Mouse (Mus musculus): ENCODE results near the gene Oxsr1.
"Not testable (repeated sequence)": the region's sequence is repeated elsewhere in the genome, so short reads cannot be mapped to it uniquely, and the experiment has no call there.

The Oxsr1 gene

GRCm38 (mm10) chr9:119322289-119323259 is at the start of gene Oxsr1:
Gene Oxsr1 (minus strand): TSS chr9:119322427.
- peak; percentile 99 for DNase-seq (ENCODE audit: extremely low read depth, low read depth)

GRCm38 (mm10) chr9:119371251-119371650 is 49.0 kb upstream of the Oxsr1 start:
- DNase-seq (ENCODE audit: extremely low read depth, low read depth): no peak

- not testable (repeated sequence) for DNase-seq (ENCODE audit: extremely low read depth, low read depth)
These were observed 48.5 kb upstream of the Oxsr1 start for GRCm38 (mm10) chr9:119370770-119371169.

- no peak for DNase-seq (ENCODE audit: extremely low read depth, low read depth)
These were observed 46.1 kb upstream of the Oxsr1 start for GRCm38 (mm10) chr9:119368367-119368766.

- DNase-seq (ENCODE audit: extremely low read depth, low read depth): peak; percentile 56
These were observed 43.1 kb upstream of the Oxsr1 start, which contains the start of gene Slc22a14 for GRCm38 (mm10) chr9:119365284-119365683. Gene Slc22a14 (minus strand): TSS chr9:119365553.

- DNase-seq (ENCODE audit: extremely low read depth, low read depth): no peak
These were observed 41.0 kb upstream of the Oxsr1 start for GRCm38 (mm10) chr9:119363229-119363628.

- DNase-seq (ENCODE audit: extremely low read depth, low read depth): no peak
These were observed 39.2 kb upstream of the Oxsr1 start for GRCm38 (mm10) chr9:119361416-119361815.

- DNase-seq (ENCODE audit: extremely low read depth, low read depth): no peak
These were observed 35.8 kb upstream of the Oxsr1 start for GRCm38 (mm10) chr9:119358058-119358429.

- peak; percentile 66 for DNase-seq (ENCODE audit: extremely low read depth, low read depth)
These were observed 35.3 kb upstream of the Oxsr1 start, which contains the start of gene Xylb for GRCm38 (mm10) chr9:119357331-119358057. Gene Xylb (plus strand): TSS chr9:119357381.

- DNase-seq (ENCODE audit: extremely low read depth, low read depth): no peak
These were observed 33.7 kb upstream of the Oxsr1 start for GRCm38 (mm10) chr9:119355943-119356342.

GRCm38 (mm10) chr9:119353926-119354325 is 31.7 kb upstream of the Oxsr1 start:
- no peak for DNase-seq (ENCODE audit: extremely low read depth, low read depth)

GRCm38 (mm10) chr9:119352060-119352459 is 29.8 kb upstream of the Oxsr1 start:
- no peak for DNase-seq (ENCODE audit: extremely low read depth, low read depth)

- no peak for DNase-seq (ENCODE audit: extremely low read depth, low read depth)
These were observed 28.9 kb upstream of the Oxsr1 start for GRCm38 (mm10) chr9:119350947-119351705.

GRCm38 (mm10) chr9:119350531-119350930 is 28.3 kb upstream of the Oxsr1 start:
- DNase-seq (ENCODE audit: extremely low read depth, low read depth): no peak

GRCm38 (mm10) chr9:119346376-119346775 is 24.1 kb upstream of the Oxsr1 start:
- DNase-seq (ENCODE audit: extremely low read depth, low read depth): no peak

GRCm38 (mm10) chr9:119342728-119343127 is 20.5 kb upstream of the Oxsr1 start:
- no peak for DNase-seq (ENCODE audit: extremely low read depth, low read depth)

- peak; percentile 97 for DNase-seq (ENCODE audit: extremely low read depth, low read depth)
These were observed 18.9 kb upstream of the Oxsr1 start, which contains the start of gene Myd88 for GRCm38 (mm10) chr9:119340909-119341816. Gene Myd88 (minus strand): TSS chr9:119341411.

- DNase-seq (ENCODE audit: extremely low read depth, low read depth): no peak
These were observed 18.0 kb upstream of the Oxsr1 start for GRCm38 (mm10) chr9:119340212-119340580.

GRCm38 (mm10) chr9:119339558-119340211 is 17.5 kb upstream of the Oxsr1 start, which contains the start of gene Acaa1a:
Gene Acaa1a (plus strand): TSS chr9:119339676.
- peak; percentile 82 for DNase-seq (ENCODE audit: extremely low read depth, low read depth)

- no peak for DNase-seq (ENCODE audit: extremely low read depth, low read depth)
These were observed 16.9 kb upstream of the Oxsr1 start for GRCm38 (mm10) chr9:119339106-119339505.

Data from MEL-GATA-1-ER (cell line).